Mouse (Mus musculus) MEL (cell line): Measurements from ENCODE around the gene Mgat4b.

Experiments used
- CTCF ChIP-seq, 3 experiments: IDR thresholded peaks in 2 of 3; conservative IDR thresholded peaks in 1 of 3; 2 replicates each; pipeline ENCODE4 v1.5.1; 2011 to 2012; ENCODE audit warnings: low read length in 3 of 3, low read depth in 2 of 3, mild to moderate bottlenecking in 2 of 3, improper control_type of control experiment in 1 of 3, inconsistent platforms in 1 of 3, mixed read lengths in 1 of 3, moderate library complexity in 1 of 3; ENCODE audit not compliant: control insufficient read depth in 1 of 3, insufficient read depth in 1 of 3, poor library complexity in 1 of 3, severe bottlenecking in 1 of 3
- NELFE ChIP-seq: IDR thresholded peaks from 2 replicates; pipeline ENCODE4 v1.6.1; 2011; ENCODE audit warnings: low read depth, low read length, improper control_type of control experiment
- ZKSCAN1 ChIP-seq: IDR thresholded peaks from 2 replicates; pipeline ENCODE4 v1.6.1; 2012; ENCODE audit warnings: low read depth, mild to moderate bottlenecking, inconsistent platforms, low read length, improper control_type of control experiment, moderate library complexity

DNA sequence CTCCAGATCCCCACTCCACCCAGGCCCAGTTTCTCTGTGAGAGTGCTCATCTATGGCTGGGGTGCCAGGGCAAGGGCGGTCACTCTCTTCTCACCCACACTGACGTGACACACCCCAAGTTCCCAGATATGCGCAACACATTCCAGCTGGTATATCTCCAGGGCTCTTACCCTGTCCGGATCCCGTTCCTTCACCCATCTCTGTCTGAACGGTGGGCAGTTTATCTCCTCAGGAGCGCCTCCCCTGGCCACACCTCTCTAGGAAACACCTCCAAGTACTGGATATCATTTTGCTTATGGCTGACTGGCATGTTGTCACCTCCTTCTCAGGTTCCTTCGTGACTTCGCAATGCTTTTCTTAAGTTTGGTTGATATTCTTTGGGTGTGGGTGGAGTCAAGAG, 4.9 kb downstream of the Mgat4b start:
- TF ChIP-seq NELFE, result no peak
- TF ChIP-seq ZKSCAN1, result no peak
- no peak for TF ChIP-seq CTCF (IDR thresholded peaks at IDR 0.05 in 2 of 3, conservative IDR thresholded peaks at IDR 0.05 in 1 of 3; ENCODE audit: control insufficient read depth in 1 of 3, insufficient read depth in 1 of 3, low read depth in 2 of 3, low read length in 3 of 3, poor library complexity in 1 of 3, severe bottlenecking in 1 of 3)
